Mouse (Mus musculus) kidney, embryonic 14.5 days (tissue): Measurements from ENCODE around the gene Pwwp2b. TPM values are rescaled to one million over a fixed set of nuclear protein-coding genes. Genes with fewer than 3 reads are reported as not detected.

Source experiments
- ATAC-seq: fragments of 200-750 bp; cut with Nextera tagmentation; 2 replicates; pipeline ENCODE4 v1.8.0; 2017; ENCODE audit warnings: moderate number of reproducible peaks, mild to moderate bottlenecking, moderate TSS enrichment, moderate library complexity; ENCODE audit not compliant: low FRiP score, low TSS enrichment
- H3K27ac ChIP-seq: fragments of 300-500 bp; sonication (generic); 2 replicates; pipeline ENCODE4 v1.5.1; 2014; ENCODE audit warnings: low read depth, mild to moderate bottlenecking, low read length, moderate library complexity, mixed read lengths
- H3K27me3 ChIP-seq: fragments of 300-500 bp; sonication (generic); 2 replicates; pipeline ENCODE4 v1.6.1; 2014; ENCODE audit warnings: mild to moderate bottlenecking, low read length; ENCODE audit not compliant: control insufficient read depth, insufficient read depth
- H3K36me3 ChIP-seq: fragments of 300-500 bp; sonication (generic); 2 replicates; pipeline ENCODE4 v1.6.1; 2014; ENCODE audit warnings: low read length, mixed read lengths; ENCODE audit not compliant: control insufficient read depth, insufficient read depth
- H3K4me1 ChIP-seq: fragments of 300-500 bp; sonication (generic); 2 replicates; pipeline ENCODE4 v1.6.1; 2014; ENCODE audit warnings: low read length, mixed read lengths; ENCODE audit not compliant: control insufficient read depth, insufficient read depth
- H3K4me2 ChIP-seq: fragments of 300-500 bp; sonication (generic); replicated peaks from 2 replicates; pipeline ENCODE4 v1.6.1; 2014; ENCODE audit warnings: low read depth, mild to moderate bottlenecking, low read length
- H3K4me3 ChIP-seq: fragments of 300-500 bp; sonication (generic); 2 replicates; pipeline ENCODE4 v1.5.1; 2014; ENCODE audit warnings: mild to moderate bottlenecking, low read length
- H3K9ac ChIP-seq: fragments of 300-500 bp; sonication (generic); 2 replicates; pipeline ENCODE4 v1.6.1; 2014; ENCODE audit warnings: low read depth, mild to moderate bottlenecking, low read length, moderate library complexity
- H3K9me3 ChIP-seq: fragments of 300-500 bp; sonication (generic); 2 replicates; pipeline ENCODE4 v1.6.1; 2016; ENCODE audit warnings: low read length; ENCODE audit not compliant: control insufficient read depth
- WGBS: fragments of 180-500 bp; shearing (Covaris S2); extraction: QIAGEN DNeasy Blood & Tissue Kit; methylation state at CpG from one replicate; pipeline ENCODE4 v1.1.7; 2014; 5-methylcytosine and 5-hydroxymethylcytosine counted together
- polyA plus RNA-seq: library from polyadenylated mRNA; unstranded; fragments of >200 nt; fragmentation: Nextera tagmentation; extraction: Ambion mirVana; gene quantifications from 2 replicates; pipeline ENCODE4 v1.2.1, GENCODE M21; 2014

Pwwp2b gene
- polyA plus RNA-seq, 1 experiment from 2014 or later, result 7.3 TPM

- no peak for ATAC-seq
- Histone ChIP-seq H3K4me2 (no peak overlapping the region), H3K27ac (no peak overlapping the region)
These were observed 47.4 kb downstream of the Pwwp2b start for GRCm38 (mm10) chr7:139295653-139296052.

GRCm38 (mm10) chr7:139296552-139297100 is 48.3 kb downstream of the Pwwp2b start:
- Histone ChIP-seq H3K27ac (peak overlapping the region; percentile 52), H3K4me2 (no peak overlapping the region), H3K27me3 (no peaks in the 10 kb centered on the region), H3K4me3 (no peak overlapping the region), H3K36me3 (no peaks in the 10 kb centered on the region), H3K4me1 (0 out of 2 replicates have a peak, but pooled peaks cover 7% of the 10 kb centered on the region), H3K9ac (no peak overlapping the region), H3K9me3 (no peaks in the 10 kb centered on the region)
- ATAC-seq, result peak; percentile 33; the same call in 1 of the 2 replicates
- WGBS, result 39% methylated on average over 10 of the region's 10 CpGs

More at GRCm38 (mm10) chr7:139295653-139296052, 47.4 kb downstream of the Pwwp2b start:
- Histone ChIP-seq H3K4me3 (no peak overlapping the region), H3K36me3 (no peaks in the 10 kb centered on the region), H3K27me3 (no peaks in the 10 kb centered on the region), H3K9ac (no peak overlapping the region), H3K4me1 (0 out of 2 replicates have a peak, but pooled peaks cover 7% of the 10 kb centered on the region), H3K9me3 (no peaks in the 10 kb centered on the region)
- WGBS, result 80% methylated on average over 1 of the region's 1 CpGs

DNA sequence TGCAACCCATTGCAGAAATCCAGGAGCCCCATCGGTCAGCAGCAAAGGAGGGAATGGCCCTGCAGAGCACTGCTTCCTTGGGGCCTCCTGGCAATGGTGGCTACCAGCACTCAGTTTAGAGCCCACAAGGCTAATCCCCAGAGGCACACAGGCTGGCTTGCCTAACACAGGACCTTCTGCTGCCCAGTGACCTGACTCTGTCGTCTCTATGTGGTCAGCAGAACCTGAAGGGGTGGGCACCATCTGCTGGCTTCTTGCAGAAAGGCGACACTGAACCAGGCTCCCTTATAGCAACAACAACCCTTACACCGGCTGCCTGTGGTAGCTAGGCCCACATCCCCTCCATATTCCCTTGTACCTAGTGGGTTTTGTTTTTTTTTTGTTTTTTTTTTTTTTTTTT is 50.2 kb downstream of the Pwwp2b start:
- WGBS, result 38% methylated on average over 4 of the region's 4 CpGs
- 0 out of 2 replicates have a peak, but pooled peaks cover 7% of the 10 kb centered on the region for H3K4me1 ChIP-seq
- ATAC-seq, result 0 out of 2 replicates have a peak, but pooled peaks have one; percentile 33
- H3K4me3 ChIP-seq, result no peak overlapping the region
- no peak overlapping the region for H3K9ac ChIP-seq
- H3K27ac ChIP-seq, result no peak overlapping the region
- H3K36me3 ChIP-seq, result no peaks in the 10 kb centered on the region
- no peaks in the 10 kb centered on the region for H3K9me3 ChIP-seq
- no peaks in the 10 kb centered on the region for H3K27me3 ChIP-seq
- H3K4me2 ChIP-seq, result no peak overlapping the region

DNA sequence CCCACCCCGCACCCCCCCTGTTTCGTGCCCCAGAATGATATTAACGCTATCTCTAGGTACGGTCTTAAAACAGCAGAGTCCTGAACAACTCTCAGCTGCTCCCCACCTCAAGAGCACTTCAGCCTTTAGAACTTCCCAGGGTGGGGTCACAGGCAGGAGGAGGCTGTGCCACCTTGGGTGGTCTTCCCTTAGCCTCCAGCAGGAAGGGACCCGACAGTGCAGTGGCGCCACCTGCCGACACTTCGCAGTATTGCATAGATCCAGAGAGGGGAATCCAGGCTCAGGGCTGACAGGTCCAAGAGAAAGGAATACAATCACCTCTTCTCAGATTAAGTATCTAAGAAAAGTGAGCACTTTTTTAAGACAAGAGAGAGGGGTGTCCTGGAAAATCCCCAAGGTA is 51.1 kb downstream of the Pwwp2b start:
- H3K4me2 ChIP-seq, result no peak overlapping the region
- no peaks in the 10 kb centered on the region for H3K36me3 ChIP-seq
- ATAC-seq, result 0 out of 2 replicates have a peak, but pooled peaks have one; percentile 32
- no peak overlapping the region for H3K27ac ChIP-seq
- 12% methylated on average over 8 of the region's 8 CpGs for WGBS
- no peak overlapping the region for H3K9ac ChIP-seq
- H3K4me3 ChIP-seq, result no peak overlapping the region
- no peaks in the 10 kb centered on the region for H3K27me3 ChIP-seq
- H3K4me1 ChIP-seq, result 0 out of 2 replicates have a peak, but pooled peaks cover 7% of the 10 kb centered on the region
- H3K9me3 ChIP-seq, result no peaks in the 10 kb centered on the region

GRCm38 (mm10) chr7:139300423-139300822 is 52.1 kb downstream of the Pwwp2b start:
- no peak for ATAC-seq
- H3K27me3 ChIP-seq, result no peaks in the 10 kb centered on the region
- no peaks in the 10 kb centered on the region for H3K9me3 ChIP-seq
- WGBS, result 58% methylated on average over 7 of the region's 7 CpGs
- H3K4me2 ChIP-seq, result no peak overlapping the region
- H3K27ac ChIP-seq, result no peak overlapping the region
- H3K4me3 ChIP-seq, result no peak overlapping the region
- no peaks in the 10 kb centered on the region for H3K36me3 ChIP-seq
- 0 out of 2 replicates have a peak, but pooled peaks cover 3% of the 10 kb centered on the region for H3K4me1 ChIP-seq
- H3K9ac ChIP-seq, result no peak overlapping the region

DNA sequence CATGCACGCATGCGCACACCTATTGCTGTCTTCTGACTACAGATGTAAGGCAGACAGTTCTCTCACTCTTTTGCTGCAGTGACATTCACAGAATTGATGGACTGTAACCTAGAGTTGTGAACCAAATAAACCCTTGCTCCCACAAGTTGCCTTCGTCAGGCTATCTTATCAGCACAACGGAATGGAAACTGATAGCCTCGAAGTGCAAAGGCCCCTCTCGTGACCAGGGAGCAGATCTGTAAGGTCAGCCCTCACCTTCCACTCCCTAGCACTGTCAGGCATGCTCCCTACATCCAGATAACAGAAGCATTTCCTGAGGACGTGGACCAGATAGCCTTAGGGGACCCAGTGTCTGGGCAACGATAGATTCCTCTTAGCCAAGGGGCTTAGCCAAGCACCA is 53.2 kb downstream of the Pwwp2b start:
- Histone ChIP-seq H3K9me3 (no peaks in the 10 kb centered on the region), H3K36me3 (no peaks in the 10 kb centered on the region), H3K9ac (no peak overlapping the region), H3K4me1 (no peaks in the 10 kb centered on the region), H3K4me3 (no peak overlapping the region), H3K4me2 (no peak overlapping the region), H3K27me3 (no peaks in the 10 kb centered on the region), H3K27ac (no peak overlapping the region)
- no peak for ATAC-seq
- 49% methylated on average over 8 of the region's 8 CpGs for WGBS

GRCm38 (mm10) chr7:139302314-139302713 is 54.0 kb downstream of the Pwwp2b start:
- WGBS, result 51% methylated on average over 5 of the region's 5 CpGs
- Histone ChIP-seq H3K4me2 (no peak overlapping the region), H3K9ac (no peak overlapping the region), H3K27ac (no peak overlapping the region), H3K27me3 (no peaks in the 10 kb centered on the region), H3K36me3 (no peaks in the 10 kb centered on the region), H3K9me3 (no peaks in the 10 kb centered on the region), H3K4me1 (no peaks in the 10 kb centered on the region), H3K4me3 (no peak overlapping the region)
- no peak for ATAC-seq

DNA sequence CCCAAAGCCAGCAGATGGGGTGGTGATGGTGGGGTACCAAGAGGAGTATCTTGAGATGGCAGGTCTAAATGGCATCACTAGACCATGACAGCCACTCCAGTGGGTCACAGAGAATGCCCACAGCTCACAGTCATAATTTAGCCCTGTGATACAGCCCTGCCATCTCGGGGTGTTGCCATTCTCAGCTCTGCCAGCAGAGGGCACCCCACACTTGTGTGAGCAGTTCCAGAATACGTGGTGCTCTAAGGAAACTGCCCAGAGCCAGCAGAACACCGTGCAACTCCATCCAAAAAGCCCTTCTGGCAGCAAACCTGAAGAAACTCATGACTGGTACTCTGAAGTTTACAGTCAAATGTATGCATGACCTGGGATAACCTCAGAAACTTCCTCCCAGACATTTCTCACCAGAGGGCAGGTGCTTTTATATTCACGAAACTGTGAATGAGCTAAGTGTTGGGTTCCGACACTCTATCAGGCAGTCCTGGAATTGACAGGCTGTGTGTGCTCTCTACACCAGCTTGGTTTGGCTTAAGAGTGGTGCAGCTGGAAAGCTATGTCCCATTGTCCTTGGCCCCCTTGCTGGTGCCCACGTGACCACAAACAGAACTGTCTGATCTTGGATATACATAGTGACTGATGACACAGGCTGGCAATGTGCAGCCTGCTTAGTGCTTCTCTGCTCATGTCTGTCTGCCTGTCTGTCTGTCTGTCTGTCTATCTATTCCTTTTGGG is 55.2 kb downstream of the Pwwp2b start:
- H3K36me3 ChIP-seq, result no peaks in the 10 kb centered on the region
- H3K4me1 ChIP-seq, result no peaks in the 10 kb centered on the region
- no peak overlapping the region for H3K27ac ChIP-seq
- 40% methylated on average over 6 of the region's 6 CpGs for WGBS
- H3K27me3 ChIP-seq, result no peaks in the 10 kb centered on the region
- H3K4me2 ChIP-seq, result no peak overlapping the region
- H3K9ac ChIP-seq, result no peak overlapping the region
- H3K9me3 ChIP-seq, result no peaks in the 10 kb centered on the region
- H3K4me3 ChIP-seq, result no peak overlapping the region
- ATAC-seq, result peak; percentile 59

DNA sequence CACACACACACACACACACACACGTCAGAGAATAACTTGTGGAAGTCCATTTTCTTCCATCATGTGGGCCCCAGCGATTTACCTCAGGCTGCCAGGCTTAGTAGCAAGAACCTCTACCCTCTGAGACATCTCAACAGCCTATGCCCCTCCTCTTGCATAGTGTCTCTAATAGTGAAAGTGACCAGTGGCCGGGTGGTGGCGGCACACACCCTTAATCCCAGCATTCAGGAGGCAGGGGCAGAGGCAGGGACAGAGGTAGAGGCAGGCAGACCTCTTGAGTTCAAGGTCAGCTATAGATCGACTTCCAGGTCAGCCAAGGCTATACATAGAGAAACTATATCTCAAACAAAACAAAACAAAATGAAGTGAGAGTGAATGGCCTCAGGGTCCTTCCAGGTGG is 56.0 kb downstream of the Pwwp2b start:
- no peak overlapping the region for H3K4me2 ChIP-seq
- H3K27me3 ChIP-seq, result no peaks in the 10 kb centered on the region
- ATAC-seq, result no peak
- no peaks in the 10 kb centered on the region for H3K9me3 ChIP-seq
- WGBS, result 36% methylated on average over 5 of the region's 5 CpGs
- no peak overlapping the region for H3K27ac ChIP-seq
- H3K36me3 ChIP-seq, result no peaks in the 10 kb centered on the region
- H3K4me1 ChIP-seq, result no peaks in the 10 kb centered on the region
- H3K4me3 ChIP-seq, result no peak overlapping the region
- no peak overlapping the region for H3K9ac ChIP-seq
